Mouse (Mus musculus) embryonic fibroblast, embryonic 13.5 days (primary cell): Measurements from ENCODE around the gene Cadm1.

Experiments used
- CTCF ChIP-seq: IDR thresholded peaks from 2 replicates; pipeline ENCODE4 v1.5.1; 2011; ENCODE audit warnings: mild to moderate bottlenecking, control low read depth, low read length, moderate library complexity, borderline replicate concordance; ENCODE audit not compliant: insufficient read depth
- POLR2A ChIP-seq: IDR thresholded peaks from 2 replicates; pipeline ENCODE4 v1.6.1; 2011; ENCODE audit warnings: low read depth, mild to moderate bottlenecking, control low read depth, low read length, moderate library complexity

DNA sequence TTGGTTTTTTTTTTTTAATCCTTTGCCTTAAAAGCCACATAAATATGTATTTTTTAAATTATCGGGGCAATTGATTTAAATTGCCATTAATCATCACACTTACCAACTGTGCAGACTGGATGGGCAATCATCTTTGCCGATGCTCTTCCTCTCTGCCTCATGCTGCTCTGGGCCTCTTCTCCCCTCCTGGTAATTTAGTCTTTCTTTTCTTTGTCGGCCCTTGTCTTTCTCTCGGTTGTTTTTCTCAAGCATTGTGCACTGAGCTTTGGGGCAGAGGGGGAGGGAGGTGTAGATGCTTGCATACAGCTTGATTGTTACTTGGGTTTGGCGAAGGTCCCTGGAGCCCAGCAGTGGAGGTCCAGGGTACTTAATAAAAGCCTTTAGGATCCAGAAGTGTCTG is 318.8 kb downstream of the Cadm1 start:
- TF ChIP-seq CTCF = no peak
- TF ChIP-seq POLR2A = no peak
